In genomic region chr7:63964121-63964520, GRCm38 (mm10) we compare ENCODE assay signal across 29 mouse cellular contexts. TPM values are rescaled to one million over a fixed set of nuclear protein-coding genes. Genes with fewer than 3 reads are reported as not detected.
DNase-seq lines count a peak whose midpoint lies in the region; ATAC-seq and TF ChIP-seq lines count a peak whose summit lies in the region.
"Had no signal": no experiment of that assay in that cellular context is flagged by ENCODE, and none has a peak within 500 bp of the region (broad histone marks: within the 10 kb centered on the region; RNA-seq: fewer than 3 reads in every experiment).

No protein-coding gene starts in this region.

- intact Hi-C loops in heart, postnatal 36 days (cut with DNase I) = no loop called here

- no peaks in the 10 kb centered on the region for H3K27me3 ChIP-seq in liver, adult 2 months (ENCODE audit: control insufficient read depth, insufficient read depth, low read length)
- H3K27me3 ChIP-seq in liver, embryonic 12.5 days (replicated peaks) = 0 out of 2 replicates have a peak, but pooled peaks cover 3% of the 10 kb centered on the region
- H3K27me3 ChIP-seq: embryonic facial prominence, embryonic 12.5 days; heart, embryonic 13.5 days had no signal

- peak; percentile 79 for DNase-seq in heart, adult 11 months
- DNase-seq in heart, postnatal 36 days = no peak
- DNase-seq in liver, adult 2 months (ENCODE audit: extremely low read depth, low read depth, low spot score) = no peak
- peak; percentile 62 for DNase-seq in thymus, postnatal 14 days
- DNase-seq in thymus, adult 18-20 months = no peak
- DNase-seq in MN1 (ENCODE audit: low spot score) = no peak
- DNase-seq: adrenal gland, postnatal 36 days; cerebellum, adult 11-12 months; cerebellum, postnatal 36 days; forebrain, postnatal 0 days; heart, postnatal 4 days; kidney, adult 9 months; kidney, postnatal 4 days; layer of hippocampus, adult 9-11 months; left cerebral cortex, postnatal 4 days; lung, adult 18-20 months; lung, postnatal 14 days; retina, postnatal 1 day had no signal

- H3K27ac ChIP-seq in liver, adult 2 months (replicated peaks; ENCODE audit: insufficient read depth, low read depth, low read length) = no peak overlapping the region
- no peak overlapping the region for H3K27ac ChIP-seq in liver, embryonic 12.5 days
- H3K27ac ChIP-seq: embryonic facial prominence, embryonic 12.5 days; heart, embryonic 13.5 days had no signal

- no peak for TF ChIP-seq POLR2A in liver, adult 2 months (IDR thresholded peaks at IDR 0.05; ENCODE audit: extremely low read depth, insufficient read depth, low read length)

- no peaks in the 10 kb centered on the region for H3K4me1 ChIP-seq in liver, adult 2 months (ENCODE audit: control insufficient read depth, insufficient read depth, low read length)
- peaks cover 32% of the 10 kb centered on the region for H3K4me1 ChIP-seq in liver, embryonic 12.5 days

- no peaks in the 10 kb centered on the region for H3K79me2 ChIP-seq in liver, adult 2 months (ENCODE audit: control insufficient read depth, insufficient read depth, low read length)

- no peak overlapping the region for H3K4me2 ChIP-seq in liver, embryonic 12.5 days
- H3K4me2 ChIP-seq: embryonic facial prominence, embryonic 12.5 days; heart, embryonic 13.5 days had no signal

- H3K9ac ChIP-seq in liver, adult 2 months (ENCODE audit: low read depth, low read length) = no peak overlapping the region
- no peak overlapping the region for H3K9ac ChIP-seq in liver, embryonic 12.5 days
- H3K9ac ChIP-seq: embryonic facial prominence, embryonic 12.5 days; forebrain, postnatal 0 days; heart, embryonic 13.5 days had no signal

- no peak for ATAC-seq in liver, embryonic 12.5 days
- ATAC-seq: forebrain, postnatal 0 days had no signal

- 77% methylated on average over 6 of the region's 6 CpGs for WGBS in liver, adult 2 months
- 70% methylated on average over 6 of the region's 6 CpGs for WGBS in liver, embryonic 12.5 days (ENCODE audit: insufficient replicate concordance)

- H3K4me3 ChIP-seq in liver, adult 2 months (ENCODE audit: insufficient read depth, low read depth, low read length) = no peak overlapping the region
- no peak overlapping the region for H3K4me3 ChIP-seq in liver, embryonic 12.5 days
- H3K4me3 ChIP-seq: embryonic facial prominence, embryonic 12.5 days; erythroblast, embryonic 14.5 days; heart, embryonic 13.5 days; left cerebral cortex, adult 2 months had no signal

- H3K9me3 ChIP-seq in liver, embryonic 12.5 days (replicated peaks) = no peaks in the 10 kb centered on the region
- H3K9me3 ChIP-seq: embryonic facial prominence, embryonic 12.5 days; heart, embryonic 13.5 days had no signal

- TF ChIP-seq CTCF in liver, adult 2 months (IDR thresholded peaks at IDR 0.05; ENCODE audit: low read depth, low read length) = peak; percentile 41

- no peaks in the 10 kb centered on the region for H3K36me3 ChIP-seq in liver, adult 2 months (ENCODE audit: control insufficient read depth, insufficient read depth, low read length)
- no peaks in the 10 kb centered on the region for H3K36me3 ChIP-seq in liver, embryonic 12.5 days
- H3K36me3 ChIP-seq: embryonic facial prominence, embryonic 12.5 days; G1E; heart, embryonic 13.5 days had no signal

RNA-seq across cellular contexts. Expression of gene Klf13, which starts 25.4 kb away (rescaled TPM):
- 10 to 100 TPM; 49.2 to 58.7 TPM for total RNA-seq in heart, postnatal 36 days (2021)
- total RNA-seq in liver, adult 2 months (2014; rRNA removed) = 26.2 and 26.4 TPM in 2 replicates
- 14.1 and 19.8 TPM in 2 replicates for polyA plus RNA-seq in liver, adult 2 months (2012; rRNA removed)
- 17.7 and 20.8 TPM in 2 replicates for polyA plus RNA-seq in liver, embryonic 12.5 days (2016; fragmentation: Nextera tagmentation; extraction: Ambion mirVana)

RNA-seq across cellular contexts. Expression of gene E030018B13Rik, which starts 47.5 kb away (rescaled TPM):
- total RNA-seq in heart, postnatal 36 days (2021) = not detected
- 0.09 TPM in 1 of 2 replicates, not detected in the other for total RNA-seq in liver, adult 2 months (2014; rRNA removed)
- not detected in 2 replicates for polyA plus RNA-seq in liver, adult 2 months (2012; rRNA removed)
- not detected in 2 replicates for polyA plus RNA-seq in liver, embryonic 12.5 days (2016; fragmentation: Nextera tagmentation; extraction: Ambion mirVana)
- total RNA-seq: adrenal gland, postnatal 36 days; forebrain, postnatal 0 days; G1E; gastrocnemius, adult 18-20 months; granulocyte monocyte progenitor cell, adult 5-6 weeks; heart, postnatal 4 days; left cerebral cortex, adult 2 months; left cerebral cortex, postnatal 4 days; megakaryocyte, adult 5-6 weeks; monocyte, adult 5-6 weeks had no signal
- polyA plus RNA-seq: embryonic facial prominence, embryonic 12.5 days; erythroblast, embryonic 14.5 days; forebrain, postnatal 0 days; G1E; heart, embryonic 13.5 days; neural tube, embryonic 11.5 days had no signal

Comparison
In these comparisons a context has a peak if more than half of its experiments do, and no peak if none do; other contexts are left out.
1. DNase-seq: peak in heart, adult 11 months (single experiment) and thymus, postnatal 14 days (single experiment); none in heart, postnatal 36 days (0 of 2), liver, adult 2 months (single experiment), thymus, adult 18-20 months (0 of 2) and MN1 (single experiment).